Mouse (Mus musculus) E14TG2a.4 (cell line): ENCODE measurements around the gene St6galnac3.

Experiments
- CTCF ChIP-seq: conservative IDR thresholded peaks from 2 replicates; pipeline ENCODE4 v1.5.1; 2014; ENCODE audit warnings: low read length
- POU5F1 ChIP-seq: IDR thresholded peaks from 2 replicates; pipeline ENCODE4 v1.6.1; 2014; ENCODE audit warnings: low read length, borderline replicate concordance

DNA sequence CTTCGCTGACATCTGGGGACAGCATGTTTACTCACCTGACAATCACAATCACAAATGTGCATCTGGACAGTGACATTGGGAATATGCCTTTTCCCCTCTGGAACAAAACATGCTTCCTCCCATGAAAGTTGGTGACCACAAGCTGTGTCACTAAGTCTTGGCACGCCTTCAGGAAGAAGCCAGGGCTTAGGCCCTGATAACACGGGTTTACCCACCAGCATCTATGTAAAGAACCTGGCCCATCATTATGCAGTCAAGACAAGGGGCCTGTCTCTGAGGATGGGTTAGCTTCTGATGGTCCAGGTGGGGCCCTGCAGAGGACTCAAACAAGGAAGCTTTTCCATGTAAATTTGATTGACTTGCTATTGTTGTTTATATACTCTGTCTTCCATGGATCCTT, 131.9 kb downstream of the St6galnac3 start:
- TF ChIP-seq CTCF, result no peak
- no peak for TF ChIP-seq POU5F1
